In genomic region chr2:130629080-130629838, GRCm38 (mm10) we compare ENCODE assay signal across 8 mouse cellular contexts. TPM values are rescaled to one million over a fixed set of nuclear protein-coding genes. Genes with fewer than 3 reads are reported as not detected.
A peak's percentile ranks its signal among the peaks of the same experiment; 100 is the strongest.
DNase-seq lines count a peak whose midpoint lies in the region; ATAC-seq and TF ChIP-seq lines count a peak whose summit lies in the region.

No protein-coding gene starts in this region.

- intact Hi-C loops in left cerebral cortex, adult 2 months (cut with DNase I): no loop called here

- H3K27me3 ChIP-seq in forebrain, embryonic 16.5 days (replicated peaks; ENCODE audit: control insufficient read depth, insufficient read depth, low read length): peaks cover 3% of the 10 kb centered on the region; the same call in 1 of the 2 replicates

- H3K9ac ChIP-seq in forebrain, embryonic 16.5 days (replicated peaks; ENCODE audit: low read depth, low read length): peak overlapping the region; percentile 96

- peaks cover 56% of the 10 kb centered on the region for H3K79me2 ChIP-seq in macrophage (ENCODE audit: inconsistent target)

- 2% methylated on average over 37 of the region's 37 CpGs for WGBS in forebrain, embryonic 16.5 days
- WGBS in macrophage (ENCODE audit: missing documents): 1% methylated on average over 37 of the region's 37 CpGs

- TF ChIP-seq CTCF in left cerebral cortex, adult 2 months (IDR thresholded peaks at IDR 0.05): no peak

- peaks cover 10% of the 10 kb centered on the region for H3K36me3 ChIP-seq in forebrain, embryonic 16.5 days (ENCODE audit: control insufficient read depth, insufficient read depth)
- H3K36me3 ChIP-seq in macrophage (ENCODE audit: inconsistent target): peaks cover 19% of the 10 kb centered on the region; the same call in 1 of the 2 replicates

- peak overlapping the region; percentile 94 for H3K4me2 ChIP-seq in forebrain, embryonic 16.5 days (ENCODE audit: low read length)

- H3K9me3 ChIP-seq in forebrain, embryonic 16.5 days (ENCODE audit: control insufficient read depth, low read length): no peaks in the 10 kb centered on the region

- peak overlapping the region; percentile 68 for H3K4me3 ChIP-seq in left cerebral cortex, adult 2 months
- H3K4me3 ChIP-seq in forebrain, embryonic 16.5 days (replicated peaks; ENCODE audit: low read length): peak overlapping the region; percentile 97
- H3K4me3 ChIP-seq in macrophage (ENCODE audit: inconsistent target): peak overlapping the region; percentile 97

- H3K27ac ChIP-seq in left cerebral cortex, adult 2 months: peak overlapping the region; percentile 85
- peak overlapping the region; percentile 47 for H3K27ac ChIP-seq in forebrain, embryonic 16.5 days (ENCODE audit: low read length)
- peak overlapping the region; percentile 28 for H3K27ac ChIP-seq in macrophage

- peaks cover 13% of the 10 kb centered on the region for H3K4me1 ChIP-seq in forebrain, embryonic 16.5 days (replicated peaks; ENCODE audit: control insufficient read depth, insufficient read depth, low read length)

- no peak for DNase-seq in left cerebral cortex, adult 2 months (ENCODE audit: extremely low spot score in 1 of 2, low spot score in 2 of 2)
- no peak for DNase-seq in left cerebral cortex, adult 18-20 months (ENCODE audit: low spot score in 2 of 2)
- DNase-seq in ZHBTc4 (ENCODE audit: low read depth, low spot score): peak; percentile 57
- no peak for DNase-seq in right cerebral cortex, postnatal 4 days
- no peak for DNase-seq in cerebellum, adult 8-10 months
- no peak for DNase-seq in urinary bladder, postnatal 4 days (ENCODE audit: low spot score in 2 of 2)

- peak; percentile 65 for ATAC-seq in forebrain, embryonic 16.5 days

RNA-seq across cellular contexts. Expression of gene Fastkd5, which starts 0.6 kb away (rescaled TPM):
- total RNA-seq in left cerebral cortex, adult 2 months (2021): 1 to 10 TPM; 7.9 to 8.7 TPM
- total RNA-seq in left cerebral cortex, adult 18-20 months (2021): 10 to 100 TPM in 1 of 2 experiments, 1 to 10 TPM in 1; 7.8 to 13.4 TPM
- 12.5 and 17.2 TPM in 2 replicates for polyA plus RNA-seq in forebrain, embryonic 16.5 days (2015; fragmentation: Nextera tagmentation; extraction: Ambion mirVana)
- 10 to 100 TPM in 14 of 26 experiments, 1 to 10 TPM in 12; 4.1 to 18.7 (median 10.5) TPM for total RNA-seq in macrophage (2018; cell fraction: chromatin; rRNA removed)
- 1 to 10 TPM; 4.3 to 7.8 (median 5.8) TPM for total RNA-seq in macrophage (2018; cell fraction: cytosol; rRNA removed)
- 10 to 100 TPM in 10 of 26 experiments, 1 to 10 TPM in 16; 4.0 to 19.2 (median 9.1) TPM for total RNA-seq in macrophage (2018; cell fraction: nucleus; rRNA removed)
- 5.1 to 6.4 TPM (median 6.0 TPM) in 3 replicates for polyA plus RNA-seq in macrophage (2018)

RNA-seq across cellular contexts. Expression of gene Ubox5, which starts 0.6 kb away (rescaled TPM):
- total RNA-seq in left cerebral cortex, adult 2 months (2021): 10 to 100 TPM; 10.0 to 12.5 TPM
- total RNA-seq in left cerebral cortex, adult 18-20 months (2021): 10 to 100 TPM in 1 of 2 experiments, 1 to 10 TPM in 1; 8.2 to 10.7 TPM
- 13.7 and 14.7 TPM in 2 replicates for polyA plus RNA-seq in forebrain, embryonic 16.5 days (2015; fragmentation: Nextera tagmentation; extraction: Ambion mirVana)
- 10 to 100 TPM in 8 of 26 experiments, 1 to 10 TPM in 18; 2.0 to 13.7 (median 7.2) TPM for total RNA-seq in macrophage (2018; cell fraction: chromatin; rRNA removed)
- total RNA-seq in macrophage (2018; cell fraction: cytosol; rRNA removed): 1 to 10 TPM; 1.3 to 6.2 (median 4.5) TPM
- total RNA-seq in macrophage (2018; cell fraction: nucleus; rRNA removed): 10 to 100 TPM in 2 of 26 experiments, 1 to 10 TPM in 24; 1.6 to 10.7 (median 6.7) TPM
- 3.2 to 4.9 TPM (median 3.9 TPM) in 3 replicates for polyA plus RNA-seq in macrophage (2018)

RNA-seq across cellular contexts. Expression of gene Lzts3, which starts 13.3 kb away (rescaled TPM):
- total RNA-seq in left cerebral cortex, adult 2 months (2021): 100 to 1,000 TPM; 202 to 214 TPM
- total RNA-seq in left cerebral cortex, adult 18-20 months (2021): 100 to 1,000 TPM; 193 to 229 TPM
- 8.4 and 11.3 TPM in 2 replicates for polyA plus RNA-seq in forebrain, embryonic 16.5 days (2015; fragmentation: Nextera tagmentation; extraction: Ambion mirVana)
- total RNA-seq in macrophage (2018; cell fraction: chromatin; rRNA removed): 1 to 10 TPM; 1.0 to 2.9 (median 1.8) TPM
- total RNA-seq in macrophage (2018; cell fraction: cytosol; rRNA removed): 1 to 10 TPM in 11 of 26 experiments, under 1 TPM in 15; 0.51 to 1.8 (median 0.86) TPM
- 1 to 10 TPM in 25 of 26 experiments, under 1 TPM in 1; 0.83 to 2.9 (median 1.7) TPM for total RNA-seq in macrophage (2018; cell fraction: nucleus; rRNA removed)
- 1.2 to 1.6 TPM (median 1.4 TPM) in 3 replicates for polyA plus RNA-seq in macrophage (2018)

RNA-seq across cellular contexts. Expression of gene Ddrgk1, which starts 35.2 kb away (rescaled TPM):
- total RNA-seq in left cerebral cortex, adult 2 months (2021): 100 to 1,000 TPM in 1 of 2 experiments, 10 to 100 TPM in 1; 96.3 to 106 TPM
- 100 to 1,000 TPM; 102 to 109 TPM for total RNA-seq in left cerebral cortex, adult 18-20 months (2021)
- polyA plus RNA-seq in forebrain, embryonic 16.5 days (2015; fragmentation: Nextera tagmentation; extraction: Ambion mirVana): 57.1 and 62.3 TPM in 2 replicates
- 10 to 100 TPM; 14.0 to 94.5 (median 55.2) TPM for total RNA-seq in macrophage (2018; cell fraction: chromatin; rRNA removed)
- total RNA-seq in macrophage (2018; cell fraction: cytosol; rRNA removed): 100 to 1,000 TPM in 21 of 26 experiments, 10 to 100 TPM in 5; 86.1 to 141 (median 114) TPM
- total RNA-seq in macrophage (2018; cell fraction: nucleus; rRNA removed): 100 to 1,000 TPM in 4 of 26 experiments, 10 to 100 TPM in 22; 28.4 to 111 (median 78.0) TPM
- polyA plus RNA-seq in macrophage (2018): 102 to 199 TPM (median 109 TPM) in 3 replicates

RNA-seq across cellular contexts. Expression of gene Itpa, which starts 38.2 kb away (rescaled TPM):
- total RNA-seq in left cerebral cortex, adult 2 months (2021): 10 to 100 TPM; 35.7 to 39.7 TPM
- 10 to 100 TPM; 34.9 to 38.2 TPM for total RNA-seq in left cerebral cortex, adult 18-20 months (2021)
- 117 and 124 TPM in 2 replicates for polyA plus RNA-seq in forebrain, embryonic 16.5 days (2015; fragmentation: Nextera tagmentation; extraction: Ambion mirVana)
- 10 to 100 TPM in 22 of 26 experiments, 1 to 10 TPM in 4; 5.3 to 25.6 (median 16.0) TPM for total RNA-seq in macrophage (2018; cell fraction: chromatin; rRNA removed)
- total RNA-seq in macrophage (2018; cell fraction: cytosol; rRNA removed): 10 to 100 TPM; 16.1 to 50.5 (median 32.5) TPM
- total RNA-seq in macrophage (2018; cell fraction: nucleus; rRNA removed): 10 to 100 TPM in 22 of 26 experiments, 1 to 10 TPM in 4; 6.9 to 31.3 (median 15.5) TPM
- 15.9 to 46.2 TPM (median 32.9 TPM) in 3 replicates for polyA plus RNA-seq in macrophage (2018)

Comparison
In these comparisons a context has a peak if more than half of its experiments do, and no peak if none do; other contexts are left out.
1. H3K27ac ChIP-seq: peak in every context shown above with its lines; median percentile 85 in left cerebral cortex, adult 2 months; 47 in forebrain, embryonic 16.5 days; 28 in macrophage.